Mouse (Mus musculus) frontal cortex, adult 2 months (tissue): Measurements from ENCODE around the gene Uba7. TPM values are rescaled to one million over a fixed set of nuclear protein-coding genes. Genes with fewer than 3 reads are reported as not detected.

Experiments
- polyA plus RNA-seq: library from polyadenylated mRNA; depleted of rRNA; stranded (reverse); fragments of >200 nt; gene quantifications from 2 replicates; pipeline ENCODE4 v1.2.3, GENCODE M21; 2012; rRNA removed

The Uba7 gene
- polyA plus RNA-seq, 1 experiment = 15.6 TPM

Other genes with a start within 250 kb of the Uba7 start
- gene Rbm5, start 204.5 kb upstream of the Uba7 start, polyA plus RNA-seq = 152 and 180 TPM in 2 replicates
- 70.3 and 70.8 TPM in 2 replicates for gene Rbm6, start 102.3 kb upstream of the Uba7 start, polyA plus RNA-seq
- 28.2 and 28.5 TPM in 2 replicates for gene Mon1a, start 87.4 kb upstream of the Uba7 start, polyA plus RNA-seq
- gene Mst1r, start 68.6 kb upstream of the Uba7 start, polyA plus RNA-seq = 1.2 and 2.1 TPM in 2 replicates
- gene Actl11, start 47.0 kb upstream of the Uba7 start, polyA plus RNA-seq = not detected in 2 replicates
- gene Camkv, start 39.8 kb upstream of the Uba7 start, polyA plus RNA-seq = 405 and 456 TPM in 2 replicates
- gene Traip, start 25.4 kb upstream of the Uba7 start, polyA plus RNA-seq = 21.0 and 21.2 TPM in 2 replicates
- gene Gm20661, start 7.6 kb downstream of the Uba7 start, polyA plus RNA-seq = 0.18 and 0.34 TPM in 2 replicates
- gene Inka1, start 10.4 kb downstream of the Uba7 start, polyA plus RNA-seq = 6.1 and 8.2 TPM in 2 replicates
- 1.5 and 2.8 TPM in 2 replicates for gene Cdhr4, start 17.0 kb downstream of the Uba7 start, polyA plus RNA-seq
- gene Gm20662, start 20.8 kb downstream of the Uba7 start, polyA plus RNA-seq = 7.1 and 7.7 TPM in 2 replicates
- 213 and 222 TPM in 2 replicates for gene Ip6k1, start 27.0 kb downstream of the Uba7 start, polyA plus RNA-seq
- gene Gmppb, start 73.7 kb downstream of the Uba7 start, polyA plus RNA-seq = 13.7 and 37.5 TPM in 2 replicates
- gene Amigo3, start 77.7 kb downstream of the Uba7 start, polyA plus RNA-seq = 1.4 and 1.6 TPM in 2 replicates
- gene Mst1, start 104.9 kb downstream of the Uba7 start, polyA plus RNA-seq = 0.04 and 0.19 TPM in 2 replicates
- 87.8 and 92.0 TPM in 2 replicates for gene Rnf123, start 107.8 kb downstream of the Uba7 start, polyA plus RNA-seq
- 32.7 and 32.9 TPM in 2 replicates for gene Apeh, start 119.1 kb downstream of the Uba7 start, polyA plus RNA-seq
- 95.0 and 100 TPM in 2 replicates for gene Bsn, start 214.9 kb downstream of the Uba7 start, polyA plus RNA-seq